Mouse (Mus musculus) neural tube, embryonic 14.5 days (tissue): ENCODE measurements at regions not wholly inside any gene's neighbourhood (a gene's known extent, or its start where the extent isn't known, plus 50 kb on each side); places are given as distances from the start of the nearest gene placed in this dataset.

Source experiments
- ATAC-seq: fragments of 200-750 bp; cut with Nextera tagmentation; 2 replicates; pipeline ENCODE4 v1.8.0; 2017; ENCODE audit warnings: low read depth, mild to moderate bottlenecking, moderate TSS enrichment, moderate library complexity
- H3K27ac ChIP-seq: fragments of 300-500 bp; sonication (generic); 2 replicates; pipeline ENCODE4 v1.5.1; 2014; ENCODE audit warnings: low read depth, mild to moderate bottlenecking, control low read depth, low read length, moderate library complexity, mixed read lengths
- H3K27me3 ChIP-seq: fragments of 300-500 bp; sonication (generic); 2 replicates; pipeline ENCODE4 v1.6.1; 2014; ENCODE audit warnings: low read length; ENCODE audit not compliant: control insufficient read depth, insufficient read depth
- H3K36me3 ChIP-seq: fragments of 300-500 bp; sonication (generic); 2 replicates; pipeline ENCODE4 v1.6.1; 2014; ENCODE audit warnings: low read length, mixed read lengths; ENCODE audit not compliant: control insufficient read depth, insufficient read depth
- H3K4me1 ChIP-seq: fragments of 300-500 bp; sonication (generic); 2 replicates; pipeline ENCODE4 v1.6.1; 2014; ENCODE audit warnings: low read length; ENCODE audit not compliant: control insufficient read depth, insufficient read depth
- H3K4me2 ChIP-seq: fragments of 300-500 bp; sonication (generic); 2 replicates; pipeline ENCODE4 v1.6.1; 2014; ENCODE audit warnings: mild to moderate bottlenecking, low read depth, low read length, control low read depth
- H3K4me3 ChIP-seq: fragments of 300-500 bp; sonication (generic); 2 replicates; pipeline ENCODE4 v1.5.1; 2014; ENCODE audit warnings: low read depth, low read length, control low read depth, mixed read lengths
- H3K9ac ChIP-seq: fragments of 300-500 bp; sonication (generic); replicated peaks from 2 replicates; pipeline ENCODE4 v1.6.1; 2014; ENCODE audit warnings: low read depth, mild to moderate bottlenecking, control low read depth, low read length, mixed read lengths
- H3K9me3 ChIP-seq: fragments of 300-500 bp; sonication (generic); 2 replicates; pipeline ENCODE4 v1.6.1; 2016; ENCODE audit warnings: low read length; ENCODE audit not compliant: control insufficient read depth
- WGBS: fragments of 180-500 bp; shearing (Covaris S2); extraction: QIAGEN DNeasy Blood & Tissue Kit; methylation state at CpG from one replicate; pipeline ENCODE4 v1.1.7; 2014; 5-methylcytosine and 5-hydroxymethylcytosine counted together

GRCm38 (mm10) chr16:76864392-76864791 lies 149.1 kb upstream of the Usp25 start:
- no peak overlapping the region for H3K4me3 ChIP-seq
- H3K36me3 ChIP-seq, result no peaks in the 10 kb centered on the region
- no peak for ATAC-seq
- H3K27ac ChIP-seq, result no peak overlapping the region
- 97% methylated on average over 3 of the region's 3 CpGs for WGBS
- no peak overlapping the region for H3K4me2 ChIP-seq
- no peaks in the 10 kb centered on the region; the same call in 1 of the 2 replicates for H3K4me1 ChIP-seq
- no peak overlapping the region for H3K9ac ChIP-seq
- H3K27me3 ChIP-seq, result no peaks in the 10 kb centered on the region
- no peaks in the 10 kb centered on the region for H3K9me3 ChIP-seq

GRCm38 (mm10) chr16:76855797-76856196 lies 157.7 kb upstream of the Usp25 start:
- H3K9me3 ChIP-seq, result no peaks in the 10 kb centered on the region
- no peak for ATAC-seq
- H3K4me1 ChIP-seq, result no peaks in the 10 kb centered on the region
- no peak overlapping the region for H3K4me2 ChIP-seq
- no peak overlapping the region for H3K27ac ChIP-seq
- H3K27me3 ChIP-seq, result no peaks in the 10 kb centered on the region
- no peak overlapping the region for H3K4me3 ChIP-seq
- no peaks in the 10 kb centered on the region for H3K36me3 ChIP-seq
- 89% methylated on average over 2 of the region's 2 CpGs for WGBS
- H3K9ac ChIP-seq, result no peak overlapping the region

GRCm38 (mm10) chr16:76851396-76851795 lies 162.1 kb upstream of the Usp25 start:
- H3K4me1 ChIP-seq, result no peaks in the 10 kb centered on the region
- no peak overlapping the region for H3K9ac ChIP-seq
- no peak overlapping the region for H3K4me2 ChIP-seq
- H3K4me3 ChIP-seq, result no peak overlapping the region
- ATAC-seq, result no peak
- no peaks in the 10 kb centered on the region for H3K36me3 ChIP-seq
- 73% methylated on average over 3 of the region's 3 CpGs for WGBS
- no peak overlapping the region for H3K27ac ChIP-seq
- no peaks in the 10 kb centered on the region for H3K9me3 ChIP-seq
- no peaks in the 10 kb centered on the region for H3K27me3 ChIP-seq

GRCm38 (mm10) chr16:76837450-76837849 lies 176.1 kb upstream of the Usp25 start:
- Histone ChIP-seq H3K4me2 (no peak overlapping the region), H3K4me1 (no peaks in the 10 kb centered on the region), H3K27ac (no peak overlapping the region), H3K9me3 (no peaks in the 10 kb centered on the region), H3K27me3 (no peaks in the 10 kb centered on the region), H3K4me3 (no peak overlapping the region), H3K36me3 (no peaks in the 10 kb centered on the region), H3K9ac (no peak overlapping the region)
- ATAC-seq, result no peak
- WGBS, result 90% methylated on average over 4 of the region's 4 CpGs

- Histone ChIP-seq H3K36me3 (no peaks in the 10 kb centered on the region), H3K4me3 (no peak overlapping the region), H3K9me3 (peaks cover 3% of the 10 kb centered on the region; the same call in 1 of the 2 replicates), H3K9ac (no peak overlapping the region), H3K4me1 (no peaks in the 10 kb centered on the region), H3K27ac (no peak overlapping the region), H3K4me2 (no peak overlapping the region), H3K27me3 (no peaks in the 10 kb centered on the region)
- ATAC-seq, result no peak
- WGBS, result 43% methylated on average over 3 of the region's 3 CpGs
Observed at GRCm38 (mm10) chr16:76830371-76830770, 183.1 kb upstream of the Usp25 start.

GRCm38 (mm10) chr16:76827674-76828441 lies 185.6 kb upstream of the Usp25 start:
- Histone ChIP-seq H3K27ac (no peak overlapping the region), H3K4me3 (no peak overlapping the region), H3K4me1 (no peaks in the 10 kb centered on the region), H3K27me3 (no peaks in the 10 kb centered on the region), H3K4me2 (no peak overlapping the region), H3K9me3 (peaks cover 3% of the 10 kb centered on the region; the same call in 1 of the 2 replicates), H3K36me3 (no peaks in the 10 kb centered on the region), H3K9ac (no peak overlapping the region)
- WGBS, result 79% methylated on average over 7 of the region's 7 CpGs
- ATAC-seq, result peak; percentile 61; the same call in 1 of the 2 replicates

GRCm38 (mm10) chr16:76821261-76821660 lies 192.2 kb upstream of the Usp25 start:
- H3K9ac ChIP-seq, result no peak overlapping the region
- H3K4me1 ChIP-seq, result no peaks in the 10 kb centered on the region
- 94% methylated on average over 10 of the region's 10 CpGs for WGBS
- no peaks in the 10 kb centered on the region for H3K27me3 ChIP-seq
- H3K36me3 ChIP-seq, result no peaks in the 10 kb centered on the region
- H3K9me3 ChIP-seq, result peaks cover 3% of the 10 kb centered on the region; the same call in 1 of the 2 replicates
- no peak overlapping the region for H3K4me3 ChIP-seq
- no peak overlapping the region for H3K27ac ChIP-seq
- no peak for ATAC-seq
- no peak overlapping the region for H3K4me2 ChIP-seq

- Histone ChIP-seq H3K4me1 (no peaks in the 10 kb centered on the region), H3K27me3 (no peaks in the 10 kb centered on the region), H3K4me2 (no peak overlapping the region), H3K4me3 (no peak overlapping the region), H3K36me3 (no peaks in the 10 kb centered on the region), H3K9me3 (no peaks in the 10 kb centered on the region), H3K9ac (no peak overlapping the region), H3K27ac (no peak overlapping the region)
- WGBS, result 91% methylated on average over 17 of the region's 17 CpGs
- no peak for ATAC-seq
Observed at GRCm38 (mm10) chr16:76816056-76816885, 197.2 kb upstream of the Usp25 start.

- Histone ChIP-seq H3K36me3 (no peaks in the 10 kb centered on the region), H3K4me2 (no peak overlapping the region), H3K9me3 (no peaks in the 10 kb centered on the region), H3K4me1 (no peaks in the 10 kb centered on the region), H3K4me3 (no peak overlapping the region), H3K9ac (no peak overlapping the region), H3K27me3 (no peaks in the 10 kb centered on the region), H3K27ac (no peak overlapping the region)
- 34% methylated on average over 3 of the region's 3 CpGs for WGBS
- no peak for ATAC-seq
Observed at GRCm38 (mm10) chr16:76803725-76804124, 209.8 kb upstream of the Usp25 start.
